Mouse (Mus musculus) cortical plate, adult 2 months (tissue): ENCODE measurements around the gene Wdfy1.

Experiments used
- CTCF ChIP-seq: fragments of 200-500 bp; IDR thresholded peaks from 2 replicates; pipeline ENCODE4 v1.5.1; 2011; ENCODE audit warnings: mild to moderate bottlenecking, control low read depth, low read length; ENCODE audit not compliant: insufficient read depth; ENCODE audit errors: extremely low read depth
- POLR2A ChIP-seq: fragments of 200-500 bp; IDR thresholded peaks from 2 replicates; pipeline ENCODE4 v1.6.1; 2011; ENCODE audit warnings: mild to moderate bottlenecking, low read length, control low read depth; ENCODE audit not compliant: insufficient read depth; ENCODE audit errors: extremely low read depth

- TF ChIP-seq CTCF (no peak), POLR2A (no peak)
These were observed 106.4 kb downstream of the Wdfy1 start for GRCm38 (mm10) chr1:79669419-79669974.
